Mouse (Mus musculus): Measurements from ENCODE around the gene Zfp790. TPM values are rescaled to one million over a fixed set of nuclear protein-coding genes. Genes with fewer than 3 reads are reported as not detected.
A peak's percentile ranks its signal among the peaks of the same experiment; 100 is the strongest.

Zfp790 gene
- 1 to 10 TPM; 6.3 to 9.7 TPM for total RNA-seq (2021)
- long read RNA-seq, experiment 1, partial matches to known transcripts = 0 of 1 reads
- long read RNA-seq, experiment 1, other reads (novel, unspliced or antisense) = 1 of 1 reads
- long read RNA-seq, experiment 2, transcript Zfp790-201 (5 exons, 3,376 nt) = major isoform, 5 of 9 reads
- long read RNA-seq, experiment 2, partial matches to known transcripts = 0 of 9 reads
- long read RNA-seq, experiment 2, other reads (novel, unspliced or antisense) = 4 of 9 reads

DNA sequence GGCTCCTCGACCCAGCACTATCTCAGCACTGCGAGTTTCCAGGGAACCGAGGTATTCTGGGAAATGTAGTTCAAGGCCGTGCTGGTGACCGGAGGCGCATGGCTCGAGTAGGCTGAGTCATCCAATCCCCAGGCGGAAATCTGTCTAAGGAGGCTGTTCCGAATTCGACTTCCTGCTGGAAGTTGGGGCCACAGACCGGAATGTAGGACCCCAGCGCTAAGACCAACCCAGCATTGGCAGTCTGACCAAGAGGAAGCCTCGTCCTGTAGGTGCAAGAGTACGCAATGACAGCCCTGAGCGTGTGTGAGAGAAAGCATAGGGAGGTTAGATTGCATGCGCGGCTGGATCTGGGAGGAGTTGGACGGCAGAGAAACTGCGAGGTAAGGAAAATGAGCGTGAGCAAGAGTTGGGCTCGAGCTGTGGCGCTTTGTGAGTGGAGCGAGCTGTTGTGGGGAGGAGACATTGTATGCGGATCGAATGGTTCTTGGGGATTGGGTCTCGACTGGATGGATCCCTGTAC, at the start of gene Zfp790:
TSS of gene Zfp790 (plus strand) at position 205 of the 520 bp plus-strand sequence.
- intact Hi-C loops (cut with DNase I) = loop anchor here (5.0 kb wide), 3 partner anchors 34 to 96 kb away; partner anchors contain the start of genes Zfp30 and Zfp84
- peak; percentile 72 to 81 for DNase-seq

GRCm38 (mm10) chr7:29767058-29767686, 48.7 kb upstream of the Zfp790 start:
- intact Hi-C loops (cut with DNase I) = loop anchor here (5.0 kb wide), 1 partner anchor 50 kb away; the partner anchor contains the start of gene Zfp790
- peak; percentile 71 to 73 for DNase-seq

DNA sequence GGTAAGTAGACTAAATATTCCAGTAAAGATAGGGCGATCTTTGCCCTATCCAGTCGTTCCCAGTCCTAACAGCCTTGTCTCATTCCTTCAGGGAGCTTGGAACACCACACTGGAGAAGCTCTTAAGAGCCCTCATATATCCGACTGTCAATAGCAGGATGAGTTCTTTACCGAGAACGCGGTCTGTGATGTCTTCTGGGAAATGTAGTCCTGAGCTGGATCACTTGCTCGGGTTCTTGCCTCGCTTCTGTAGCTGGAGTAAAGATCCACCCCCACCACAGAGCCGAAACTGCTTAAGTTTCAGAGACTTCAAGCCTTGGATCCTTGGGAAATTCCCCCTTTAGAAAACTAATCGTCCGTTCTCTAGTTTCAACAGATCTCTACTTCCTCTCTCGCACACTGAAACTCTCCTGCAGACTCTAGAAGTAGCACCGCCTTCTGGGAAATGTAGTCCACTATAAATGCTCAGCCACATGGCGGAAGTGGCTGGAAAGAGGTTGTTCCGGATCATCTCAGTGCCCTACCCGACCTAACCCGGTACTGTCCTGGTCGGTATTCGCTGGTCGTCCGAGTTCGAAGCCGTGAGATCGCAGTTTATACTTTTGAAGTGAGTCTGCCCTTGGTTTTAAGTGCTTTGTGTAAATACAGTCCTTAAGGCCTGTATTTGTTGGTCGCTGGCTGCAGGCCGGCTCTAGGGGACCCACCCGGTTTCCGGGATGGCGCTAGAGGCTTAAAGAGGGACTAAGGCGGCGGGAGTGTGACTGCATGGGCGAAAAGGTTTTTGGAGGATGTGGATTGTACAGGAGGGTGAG, 47.6 kb upstream of the Zfp790 start, which contains the start of gene Zfp84:
TSS of gene Zfp84 (plus strand) at position 463 of the 811 bp plus-strand sequence.
- intact Hi-C loops (cut with DNase I) = loop anchor here (5.0 kb wide), 1 partner anchor 49 kb away; the partner anchor contains the start of gene Zfp790

GRCm38 (mm10) chr7:29768980-29769379, 46.9 kb upstream of the Zfp790 start:
- no peak for DNase-seq
- intact Hi-C loops (cut with DNase I) = loop anchor here (5.0 kb wide), 1 partner anchor 48 kb away; the partner anchor contains the start of gene Zfp790

More for the DNA sequence above, 47.6 kb upstream of the Zfp790 start, which contains the start of gene Zfp84:
- peak; percentile 75 to 76 for DNase-seq

GRCm38 (mm10) chr7:29773503-29773902, 42.4 kb upstream of the Zfp790 start:
- DNase-seq = no peak
- intact Hi-C loops (cut with DNase I) = loop anchor here (5.0 kb wide), 1 partner anchor 281 kb away; no protein-coding TSS in a partner anchor

DNA sequence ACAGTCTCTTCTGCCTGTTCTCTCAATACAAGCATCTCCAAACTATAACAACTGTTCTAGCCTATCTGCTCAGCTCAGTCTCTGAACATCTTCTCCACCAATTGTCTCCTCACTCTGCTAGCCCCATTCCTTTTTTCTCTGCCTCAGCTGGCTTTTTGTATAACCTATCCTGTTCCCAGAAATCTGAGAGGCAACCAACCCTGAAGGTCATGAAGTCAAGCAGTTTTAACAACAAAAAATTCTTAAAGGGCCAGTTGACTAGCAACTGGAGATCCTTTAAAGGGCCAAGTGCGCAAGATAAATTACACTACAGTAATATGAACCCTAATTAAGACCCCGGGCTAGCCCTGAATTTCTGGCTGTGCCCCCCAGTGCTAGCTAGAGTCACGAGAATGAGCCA, 41.5 kb upstream of the Zfp790 start:
- intact Hi-C loops (cut with DNase I) = loop anchor here (5.0 kb wide), 1 partner anchor 282 kb away; no protein-coding TSS in a partner anchor
- DNase-seq = no peak

- no peak for DNase-seq
- intact Hi-C loops (cut with DNase I) = no loop called here
These were observed 39.3 kb upstream of the Zfp790 start for GRCm38 (mm10) chr7:29776568-29776967.

DNA sequence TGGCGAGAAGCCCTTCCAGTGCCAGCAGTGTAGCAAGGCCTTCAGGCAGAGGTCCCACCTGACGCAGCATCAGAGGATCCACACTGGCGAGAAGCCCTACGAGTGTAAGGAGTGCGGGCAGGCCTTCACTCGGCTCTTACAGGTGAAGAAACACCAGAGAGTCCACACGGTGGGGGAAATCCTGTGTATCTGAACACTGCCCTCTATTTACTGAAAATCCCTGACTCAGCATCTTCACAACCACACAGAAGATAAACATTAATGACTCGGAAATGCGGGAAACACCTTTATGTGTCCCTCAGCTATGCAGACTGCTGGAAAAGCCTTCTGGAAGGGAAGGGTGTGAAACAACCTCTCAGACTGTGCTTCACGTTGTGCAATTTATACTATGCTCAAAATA, 38.5 kb upstream of the Zfp790 start:
- DNase-seq = no peak
- intact Hi-C loops (cut with DNase I) = no loop called here

DNA sequence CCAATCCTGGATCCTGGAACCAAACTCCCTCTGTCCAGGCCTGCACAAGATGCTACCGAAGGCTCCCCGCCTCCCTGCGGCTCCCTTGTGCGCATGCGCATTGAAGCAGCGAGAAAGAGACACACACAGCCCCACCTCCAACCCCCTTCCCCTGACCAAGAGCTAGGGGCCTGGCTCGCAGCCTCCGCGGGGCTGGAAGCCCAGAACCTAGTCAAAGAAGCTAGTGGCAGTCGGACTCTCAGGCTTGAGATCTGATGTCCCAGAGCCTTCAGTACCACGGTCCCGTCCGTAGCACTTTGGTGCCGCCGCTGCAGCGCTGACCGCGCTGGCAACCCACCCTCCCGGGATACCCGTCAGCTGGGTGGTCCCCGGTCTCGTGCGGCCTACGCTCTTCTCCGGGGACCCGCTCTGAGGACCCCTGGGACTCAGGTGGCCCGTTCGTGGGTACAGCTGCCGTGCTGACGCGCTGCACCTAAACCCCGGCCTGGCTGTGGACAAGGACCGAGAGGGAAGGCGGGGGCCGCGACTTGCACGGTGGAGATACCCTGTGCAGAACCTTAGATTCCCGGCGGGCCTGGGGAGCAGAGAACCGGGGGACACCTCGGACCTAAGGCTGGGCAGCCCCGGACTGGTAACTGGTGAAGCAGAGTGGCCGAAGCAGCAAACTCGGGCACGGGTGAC, 31.9 kb upstream of the Zfp790 start, which contains the start of gene Zfp30:
TSS of gene Zfp30 (plus strand) at position 128 of the 681 bp plus-strand sequence.
- intact Hi-C loops (cut with DNase I) = loop anchor here (5.0 kb wide), 1 partner anchor 33 kb away; the partner anchor contains the start of gene Zfp790
- peak; percentile 73 to 75 for DNase-seq

GRCm38 (mm10) chr7:29785023-29785422, 30.9 kb upstream of the Zfp790 start:
- intact Hi-C loops (cut with DNase I) = no loop called here
- no peak for DNase-seq

- no peak for DNase-seq
- intact Hi-C loops (cut with DNase I) = no loop called here
These were observed 30.0 kb upstream of the Zfp790 start for GRCm38 (mm10) chr7:29785888-29786287.

GRCm38 (mm10) chr7:29792906-29793305, 23.0 kb upstream of the Zfp790 start:
- DNase-seq = no peak
- intact Hi-C loops (cut with DNase I) = no loop called here

DNA sequence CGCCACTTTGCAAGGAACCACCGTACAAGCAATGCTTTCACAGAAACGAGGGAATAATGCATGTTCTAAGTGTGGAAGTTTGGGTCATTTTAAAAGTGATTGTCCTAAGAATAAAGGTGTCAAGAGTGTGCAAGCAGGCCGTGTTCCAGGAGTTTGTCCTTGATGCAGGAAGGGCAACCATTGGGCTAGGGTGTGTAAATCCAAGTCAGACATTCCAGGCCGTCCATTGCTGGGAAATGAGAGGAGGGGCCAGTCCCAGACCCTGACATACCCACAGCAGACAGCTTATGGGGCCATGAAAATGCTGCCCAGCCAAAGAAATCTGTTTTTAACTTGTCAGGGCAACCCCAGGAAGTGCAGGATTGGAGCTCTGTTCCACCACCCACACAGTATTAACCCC, 8.9 kb upstream of the Zfp790 start:
- DNase-seq = no peak
- intact Hi-C loops (cut with DNase I) = no loop called here

- intact Hi-C loops (cut with DNase I) = no loop called here
- DNase-seq = no peak
These were observed 3.7 kb upstream of the Zfp790 start for GRCm38 (mm10) chr7:29812244-29812643.

GRCm38 (mm10) chr7:29814381-29814780, 1.5 kb upstream of the Zfp790 start:
- DNase-seq = no peak
- intact Hi-C loops (cut with DNase I) = no loop called here

DNA sequence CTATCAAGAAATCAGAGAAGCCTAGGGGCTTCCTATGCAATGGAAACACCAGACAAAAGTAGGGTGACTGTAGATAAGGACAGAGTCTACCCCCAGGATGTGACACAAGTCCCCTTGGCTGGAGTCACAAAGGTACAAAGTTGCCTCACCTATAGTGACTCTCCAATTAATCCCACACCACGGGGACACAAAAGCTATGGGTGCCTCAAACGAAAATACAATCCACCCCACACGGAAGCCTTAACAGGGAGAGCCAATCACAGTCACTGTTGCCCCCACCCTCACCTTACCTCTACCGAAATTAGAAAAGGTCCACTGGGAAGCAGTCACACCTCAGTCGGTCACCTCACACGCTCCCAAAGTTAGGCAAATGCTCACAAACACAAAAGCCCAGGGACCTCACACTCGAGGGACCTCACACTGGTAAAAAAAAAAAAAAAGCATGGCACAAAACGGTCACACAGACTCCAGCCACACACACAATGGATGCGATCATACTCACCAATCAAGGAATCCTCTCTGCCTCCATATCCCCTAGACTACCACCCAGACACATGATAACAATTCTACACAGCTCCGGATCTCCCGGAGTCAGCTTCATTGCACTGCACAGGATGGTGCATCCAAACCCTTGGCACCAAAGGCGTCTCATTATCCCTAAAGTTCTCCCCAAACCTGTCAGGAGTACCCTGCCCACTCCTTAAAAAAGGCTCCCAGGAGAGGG, 691 bp upstream of the Zfp790 start:
- intact Hi-C loops (cut with DNase I) = loop anchor here (5.0 kb wide), 3 partner anchors 33 to 97 kb away; partner anchors contain the start of genes Zfp30 and Zfp84
- DNase-seq = no peak

DNA sequence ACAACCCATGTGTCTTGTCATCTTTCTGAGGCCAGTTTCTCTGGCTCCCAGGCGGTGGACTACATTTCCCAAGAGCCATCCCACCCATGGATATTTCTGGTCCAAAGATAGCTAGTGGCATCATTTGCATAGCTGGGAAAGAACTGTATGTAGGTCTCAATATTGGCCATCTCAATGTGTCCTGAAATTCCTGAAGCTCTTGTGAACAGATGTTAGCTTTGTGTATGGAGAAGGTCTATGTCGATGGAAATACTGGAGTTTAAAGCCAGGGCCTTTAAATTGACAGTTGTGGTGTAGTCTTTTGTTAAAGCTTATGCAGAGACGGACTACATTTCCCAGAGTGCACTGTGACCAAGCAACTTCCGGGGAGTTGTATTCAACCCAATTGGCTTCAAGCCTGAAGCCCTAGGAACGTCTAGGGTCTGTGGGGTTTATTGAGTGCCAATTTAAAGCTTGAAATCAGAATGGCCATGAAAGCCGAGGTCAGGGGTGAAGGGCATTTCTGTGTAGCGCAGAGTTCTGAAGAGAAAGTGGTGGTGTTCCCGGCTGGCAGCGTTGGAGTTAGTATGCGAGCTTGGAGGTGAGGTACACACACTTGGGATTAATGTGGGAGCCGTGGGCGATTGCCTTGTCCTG, 2.8 kb downstream of the Zfp790 start:
- DNase-seq = peak; percentile 28 to 41
- intact Hi-C loops (cut with DNase I) = loop anchor here (5.0 kb wide), 3 partner anchors 36 to 94 kb away; partner anchors contain the start of genes Zfp30 and Zfp84

- intact Hi-C loops (cut with DNase I) = no loop called here
- no peak for DNase-seq
These were observed 12.1 kb downstream of the Zfp790 start for GRCm38 (mm10) chr7:29828001-29828400.

Data from gastrocnemius, postnatal 36 days (tissue).